Mouse (Mus musculus): ENCODE data around the gene B3gnt9.
A peak's percentile ranks its signal among the peaks of the same experiment; 100 is the strongest.
"Not testable (repeated sequence)": the region's sequence is repeated elsewhere in the genome, so short reads cannot be mapped to it uniquely, and the experiment has no call there.

The B3gnt9 gene

DNA sequence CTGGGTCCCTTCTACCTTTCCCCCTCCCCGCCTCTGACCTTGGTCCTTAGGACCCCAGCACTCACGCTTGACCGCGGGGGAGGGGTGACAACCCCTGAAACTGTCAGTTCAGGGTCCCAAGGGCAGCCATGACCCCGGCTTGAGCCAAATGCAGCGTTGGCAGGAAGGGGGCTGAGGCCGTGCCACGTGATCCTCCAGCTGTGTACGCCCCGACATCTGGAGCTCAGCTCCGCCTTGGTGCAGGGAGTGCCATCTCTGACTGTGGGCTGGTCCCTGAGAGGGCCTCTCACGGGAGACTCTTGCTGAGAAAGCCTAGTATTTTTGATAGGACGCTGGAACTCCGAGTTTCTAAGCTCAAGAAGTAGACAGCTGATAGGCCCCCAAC, at the start of gene B3gnt9:
Gene B3gnt9, minus strand, starts transcription at position 188 of the 385 bp plus-strand sequence.
- DNase-seq (ENCODE audit: low spot score in 2 of 2), result peak; percentile 84 to 87

DNA sequence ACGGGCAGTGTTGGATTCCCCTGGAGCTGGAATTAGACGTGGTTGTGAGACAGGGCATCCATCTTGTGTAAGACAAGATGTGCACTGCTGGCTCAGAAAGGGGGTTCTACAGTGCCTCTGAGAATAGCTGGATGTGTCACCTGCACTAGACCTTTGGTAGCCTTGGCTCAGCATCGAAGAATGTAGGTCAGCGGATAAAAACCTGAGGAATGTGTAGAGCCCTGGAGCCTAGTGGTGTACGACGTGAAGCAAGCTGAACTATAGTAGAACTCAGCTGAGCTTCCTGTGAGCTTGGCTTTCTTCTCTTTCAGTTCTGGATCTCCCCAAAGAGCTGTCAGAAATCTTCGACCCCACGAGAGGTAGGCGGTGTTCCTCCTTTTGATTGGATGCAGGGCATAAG, 48.9 kb upstream of the B3gnt9 start:
- no peak for DNase-seq (ENCODE audit: low spot score in 2 of 2)

DNA sequence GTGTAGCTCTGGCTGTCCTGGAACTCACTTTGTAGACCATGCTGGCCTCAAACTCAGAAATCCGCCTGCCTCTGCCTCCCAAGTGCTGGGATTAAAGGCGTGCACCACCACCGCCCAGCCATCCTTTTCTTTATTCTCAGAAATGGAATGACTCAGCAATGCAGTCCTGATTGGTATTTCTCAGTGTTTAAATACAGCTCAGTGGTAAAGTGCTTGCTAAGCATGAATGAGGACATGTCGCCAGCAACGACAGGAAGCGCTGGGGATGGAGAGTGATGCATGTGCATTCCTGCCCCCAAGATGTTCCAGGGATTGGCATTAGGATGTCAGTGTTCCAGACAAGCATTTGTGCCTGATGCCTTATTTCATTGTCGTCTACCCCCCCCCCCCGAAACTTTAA, 48.4 kb upstream of the B3gnt9 start:
- DNase-seq (ENCODE audit: low spot score in 2 of 2), result no peak

DNA sequence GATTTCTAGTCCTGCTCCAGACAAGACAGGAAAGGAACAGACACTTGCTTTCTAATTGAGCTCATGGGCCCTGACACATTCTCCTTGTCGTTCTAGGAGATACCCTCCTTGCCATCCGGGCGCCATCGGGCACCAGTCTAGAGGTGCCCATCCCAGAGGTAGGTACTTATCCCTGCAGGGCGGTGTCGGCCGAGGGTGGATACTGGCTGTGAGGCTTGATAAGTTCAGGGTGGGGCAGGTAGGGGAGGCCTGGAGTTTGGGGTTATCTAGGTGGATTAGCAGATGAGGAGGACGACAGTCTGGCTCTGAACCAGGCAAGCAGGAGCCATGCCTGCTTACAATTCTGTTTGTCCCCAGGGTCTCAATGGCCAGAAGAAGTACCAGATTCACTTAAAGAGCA, 45.0 kb upstream of the B3gnt9 start:
- no peak for DNase-seq (ENCODE audit: low spot score in 2 of 2)

DNA sequence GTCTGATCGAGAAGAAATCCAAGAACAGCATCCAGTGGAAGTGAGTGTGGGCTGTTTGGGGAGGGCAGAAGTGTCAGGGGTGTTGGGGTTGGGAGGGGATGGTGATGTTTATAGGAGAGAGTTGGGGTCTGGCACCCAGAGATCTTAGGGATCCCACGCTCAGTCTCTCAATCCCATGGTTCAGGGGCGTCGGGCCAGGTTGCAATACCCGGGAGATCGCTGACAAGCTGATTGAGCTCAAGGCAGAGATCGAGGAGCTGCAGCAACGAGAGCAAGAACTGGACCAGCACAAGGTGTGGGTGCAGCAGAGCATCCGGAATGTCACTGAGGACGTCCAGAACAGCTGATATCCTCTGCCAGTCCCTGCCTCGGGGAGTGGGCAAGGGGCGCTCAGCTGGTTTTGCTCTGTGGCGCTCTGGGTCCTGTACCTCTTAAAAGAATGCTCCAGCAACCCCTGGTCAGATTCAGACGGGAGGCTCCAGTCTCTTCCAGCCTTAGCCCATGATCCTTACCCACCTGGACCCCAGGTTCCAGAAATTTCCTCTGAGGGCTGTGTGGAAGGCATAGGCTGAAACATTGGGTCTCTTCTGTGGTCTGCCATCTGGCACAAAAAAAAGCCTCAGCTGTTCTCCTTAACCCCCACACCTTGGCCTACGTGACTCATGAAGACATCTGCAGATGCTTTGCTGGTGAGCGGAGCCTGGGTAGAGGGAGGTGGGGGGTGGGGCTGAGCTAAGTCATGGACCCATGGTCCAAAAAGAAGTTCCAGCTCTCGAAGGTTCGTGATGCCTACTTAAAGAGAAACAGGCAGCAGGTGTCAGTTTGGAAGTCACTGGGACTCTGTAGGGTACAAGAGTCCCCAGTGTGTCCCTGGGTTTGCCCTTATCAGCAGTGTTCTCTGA, 43.6 kb upstream of the B3gnt9 start:
- DNase-seq (ENCODE audit: low spot score in 2 of 2), result no peak

DNA sequence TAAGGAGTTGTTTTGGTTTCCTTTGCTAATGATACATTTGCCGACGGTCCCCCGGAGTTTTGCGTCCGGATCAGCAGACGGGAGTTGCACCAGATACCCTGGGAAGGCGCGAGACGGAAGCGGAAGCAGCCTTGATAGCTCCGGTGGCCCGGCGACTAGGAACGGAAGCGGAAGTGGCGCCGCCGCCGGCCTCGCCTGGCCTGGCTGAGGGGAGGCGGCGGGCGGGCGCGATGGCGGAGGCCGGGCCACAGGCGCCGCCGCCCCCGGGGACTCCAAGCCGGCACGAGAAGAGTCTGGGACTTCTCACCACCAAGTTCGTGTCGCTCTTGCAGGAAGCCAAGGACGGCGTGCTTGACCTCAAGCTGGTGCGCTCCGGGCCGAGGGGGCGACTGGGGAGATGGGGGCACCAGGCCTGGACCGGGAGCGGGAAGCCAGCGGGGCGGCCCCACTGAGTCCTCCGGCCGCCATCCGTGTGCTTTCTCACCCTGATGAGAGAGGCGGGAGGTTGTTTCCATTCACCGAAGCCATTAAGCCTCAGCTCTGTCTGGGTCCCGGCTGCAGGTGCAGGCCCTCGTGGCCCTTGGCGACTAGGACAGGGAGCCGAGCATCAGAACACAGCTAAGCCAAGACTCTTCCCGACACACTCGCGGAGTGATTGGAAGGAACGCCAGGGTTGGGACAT, 42.7 kb upstream of the B3gnt9 start, which contains the start of gene E2f4:
Gene E2f4, plus strand, starts transcription at position 153 of the 682 bp plus-strand sequence.
- peak; percentile 86 to 91 for DNase-seq (ENCODE audit: low spot score in 2 of 2)

DNA sequence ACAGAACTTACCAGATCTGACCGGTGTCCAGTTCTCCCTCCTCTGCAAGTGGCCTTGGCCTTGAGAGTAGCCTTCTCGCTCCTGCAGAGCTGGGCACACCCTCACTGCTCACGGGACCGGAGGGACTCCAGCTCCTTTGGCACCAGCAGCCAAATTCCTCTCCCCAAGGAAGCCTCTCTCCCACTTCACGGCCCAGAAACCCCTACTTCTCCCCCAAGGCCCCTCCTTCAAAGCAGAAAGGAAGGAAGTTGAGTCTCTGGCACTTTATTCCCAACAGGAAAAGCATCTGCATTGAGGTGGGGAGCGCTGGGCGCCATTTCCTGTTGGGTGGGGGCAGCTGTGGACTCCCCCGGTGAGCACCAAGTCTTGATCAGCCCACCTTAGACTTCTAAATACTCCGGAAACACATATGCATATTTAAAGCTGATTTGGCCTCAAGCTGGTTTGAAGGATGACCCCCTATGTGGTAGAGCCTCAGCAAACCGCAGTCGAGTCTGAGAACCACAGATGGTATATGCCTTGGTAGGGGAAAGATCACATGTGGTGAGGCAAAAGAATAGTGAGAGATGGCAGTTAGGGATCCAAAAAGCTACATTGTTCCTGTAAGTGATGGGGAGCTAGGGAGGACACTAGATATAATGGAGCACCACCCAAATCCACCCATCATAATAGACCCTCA, 41.1 kb upstream of the B3gnt9 start, which contains the start of gene Exoc3l:
Gene Exoc3l, minus strand, starts transcription at position 207 of the 679 bp plus-strand sequence.
- DNase-seq (ENCODE audit: low spot score in 2 of 2), result peak in 1 of 2 experiments; percentile 40

DNA sequence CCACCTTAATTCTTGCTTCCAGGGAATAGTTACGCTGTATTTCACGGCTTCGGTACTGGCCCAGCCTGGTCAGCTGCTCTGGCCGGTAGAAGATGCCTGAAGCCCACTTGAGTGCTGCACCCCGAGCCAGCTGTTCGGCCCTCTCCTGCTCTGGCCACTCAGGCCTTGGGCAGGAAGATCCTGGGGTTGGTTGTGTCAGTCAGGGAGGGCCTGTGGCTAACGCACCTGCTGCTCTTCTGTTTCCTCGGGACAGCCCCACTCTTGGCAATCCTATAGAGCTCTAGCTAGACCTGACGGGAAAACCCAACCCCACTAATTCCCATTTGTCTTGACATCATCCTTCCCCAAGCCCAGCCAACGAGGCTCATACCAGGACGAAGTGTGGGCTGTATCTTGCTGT, 40.3 kb upstream of the B3gnt9 start:
- no peak for DNase-seq (ENCODE audit: low spot score in 2 of 2)

DNA sequence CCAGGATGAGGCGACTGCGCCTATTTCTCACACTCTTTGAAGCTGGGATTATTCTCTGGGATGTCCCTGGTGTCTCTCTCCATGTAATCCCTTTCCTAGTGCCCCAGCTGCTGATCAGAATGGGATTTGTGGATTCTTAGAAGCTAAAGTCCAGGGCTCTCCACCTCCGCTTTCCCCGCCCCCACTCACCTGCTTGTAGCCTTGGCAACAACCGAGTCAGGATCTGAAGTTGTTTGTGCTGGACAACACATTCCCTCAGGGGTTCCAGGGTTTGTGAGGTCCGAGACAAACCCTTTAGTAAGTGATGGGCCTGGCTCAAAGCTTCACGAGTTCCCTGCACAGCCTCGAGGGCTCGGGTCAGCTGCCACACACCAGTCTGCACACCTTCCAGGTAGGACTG, 39.8 kb upstream of the B3gnt9 start:
- DNase-seq (ENCODE audit: low spot score in 2 of 2), result no peak

DNA sequence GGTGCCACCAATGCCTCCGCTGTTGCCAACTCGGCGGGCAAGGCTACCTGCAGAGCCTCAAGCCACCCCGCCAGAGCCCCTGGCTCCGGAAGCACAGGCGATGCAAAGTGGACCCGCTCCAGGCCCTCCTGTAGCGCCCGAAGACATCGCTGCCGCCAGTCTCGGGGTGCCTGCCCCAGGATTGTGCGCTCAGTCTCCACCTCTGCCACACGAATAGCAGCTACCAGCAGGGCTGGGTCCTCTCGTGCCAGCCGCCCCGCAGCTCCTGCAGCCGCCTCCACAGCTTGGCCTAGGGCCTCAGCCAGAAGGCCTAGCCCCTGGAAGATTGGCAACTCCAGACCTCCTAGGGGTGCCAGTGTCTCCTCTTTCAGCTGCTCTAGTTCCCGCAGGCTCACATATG, 38.5 kb upstream of the B3gnt9 start:
- peak in 1 of 2 experiments; percentile 17 for DNase-seq (ENCODE audit: low spot score in 2 of 2)

DNA sequence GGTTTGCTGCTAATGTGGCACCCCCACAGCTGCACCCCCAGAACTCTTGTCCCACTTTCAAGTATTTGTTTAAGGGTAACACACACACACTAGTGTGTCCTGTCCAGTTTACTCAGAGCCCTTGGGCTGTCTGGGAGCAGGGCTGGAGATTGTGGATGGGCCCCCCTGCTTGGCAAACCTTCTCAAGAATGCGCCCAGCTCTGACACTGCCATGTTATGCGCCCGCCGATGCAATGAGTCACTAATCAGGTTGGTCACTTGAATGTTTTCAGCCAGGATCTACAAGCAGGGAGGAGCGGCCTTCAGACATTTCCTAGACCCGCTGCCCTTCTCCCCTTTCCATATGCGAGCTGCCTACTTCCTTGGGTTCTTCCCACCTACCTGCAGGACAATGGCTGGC, 37.5 kb upstream of the B3gnt9 start:
- DNase-seq (ENCODE audit: low spot score in 2 of 2), result peak in 1 of 2 experiments; percentile 16

DNA sequence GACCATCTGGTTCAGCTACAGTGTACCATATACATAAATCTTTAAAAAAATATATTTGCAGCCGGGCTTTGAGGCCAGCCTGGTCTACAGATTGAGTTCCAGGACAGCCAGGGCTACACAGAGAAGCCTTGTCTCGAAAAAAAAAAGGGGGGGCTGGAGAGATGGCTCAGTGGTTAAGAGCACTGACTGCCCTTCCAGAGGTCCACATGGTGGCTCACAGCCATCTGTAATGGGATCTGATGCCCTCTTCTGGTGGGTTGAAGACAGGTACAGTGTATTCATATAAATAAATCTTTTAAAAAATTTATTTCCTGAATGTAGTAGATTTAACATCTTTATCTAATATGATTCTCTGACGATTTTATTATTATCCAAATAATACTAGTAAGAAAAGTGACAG, 36.8 kb upstream of the B3gnt9 start:
- not testable (repeated sequence) for DNase-seq (ENCODE audit: low spot score in 2 of 2)

DNA sequence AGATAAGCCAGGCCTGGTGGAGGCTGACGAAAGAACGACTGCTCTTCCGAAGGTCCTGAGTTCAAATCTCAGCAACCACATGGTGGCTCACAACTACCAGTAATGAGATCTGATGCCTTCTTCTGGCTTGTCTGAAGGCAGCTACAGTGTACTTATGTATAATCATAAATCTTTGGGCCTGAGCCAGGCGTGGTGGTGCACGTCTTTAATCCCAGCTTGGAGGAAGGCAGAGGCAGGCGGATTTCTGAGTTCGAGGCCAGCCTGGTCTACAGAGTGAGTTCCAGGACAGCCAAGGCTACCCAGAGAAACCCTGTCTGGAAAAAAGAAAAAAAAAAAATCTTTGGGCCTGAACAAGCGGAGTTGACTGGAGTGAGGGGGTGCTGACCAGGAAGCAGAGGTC, 36.4 kb upstream of the B3gnt9 start:
- not testable (repeated sequence) for DNase-seq (ENCODE audit: low spot score in 2 of 2)

DNA sequence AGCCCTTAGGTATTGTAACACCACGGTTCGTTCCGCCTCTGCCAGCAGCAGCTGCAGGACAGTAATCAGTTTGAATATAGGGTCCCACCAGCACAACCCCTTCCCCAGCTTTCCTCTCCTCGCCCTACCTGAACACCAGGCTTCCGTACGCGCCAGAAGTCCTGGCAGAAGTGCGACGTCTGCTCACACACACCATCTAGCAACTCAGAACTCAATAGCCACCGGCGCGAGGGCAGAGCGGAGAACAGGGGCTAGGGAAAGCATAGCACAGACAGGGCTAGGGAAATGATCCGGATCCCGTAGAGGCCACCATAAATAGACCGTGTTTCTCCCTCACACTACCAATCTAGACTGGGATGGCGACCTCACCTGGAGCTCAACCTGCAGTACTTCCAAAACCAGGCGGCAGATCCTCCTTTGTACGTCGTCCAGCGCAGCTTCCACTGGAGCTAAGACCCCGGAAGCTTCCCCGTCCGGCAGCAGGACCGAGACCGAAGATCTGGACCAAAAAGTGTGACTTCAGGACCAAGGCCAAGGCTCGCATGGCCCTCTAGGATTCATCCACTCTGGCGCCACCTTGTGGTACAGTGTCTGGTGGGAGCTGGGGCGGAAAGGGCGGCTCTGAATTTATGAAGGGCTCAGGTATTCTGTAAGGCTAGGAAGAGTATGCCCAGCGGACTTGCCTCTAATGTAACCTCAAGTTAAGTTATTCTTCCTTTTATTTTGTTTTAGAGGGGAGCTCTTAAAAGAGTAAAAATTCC, 35.8 kb upstream of the B3gnt9 start:
- DNase-seq (ENCODE audit: low spot score in 2 of 2), result peak; percentile 81 to 96

DNA sequence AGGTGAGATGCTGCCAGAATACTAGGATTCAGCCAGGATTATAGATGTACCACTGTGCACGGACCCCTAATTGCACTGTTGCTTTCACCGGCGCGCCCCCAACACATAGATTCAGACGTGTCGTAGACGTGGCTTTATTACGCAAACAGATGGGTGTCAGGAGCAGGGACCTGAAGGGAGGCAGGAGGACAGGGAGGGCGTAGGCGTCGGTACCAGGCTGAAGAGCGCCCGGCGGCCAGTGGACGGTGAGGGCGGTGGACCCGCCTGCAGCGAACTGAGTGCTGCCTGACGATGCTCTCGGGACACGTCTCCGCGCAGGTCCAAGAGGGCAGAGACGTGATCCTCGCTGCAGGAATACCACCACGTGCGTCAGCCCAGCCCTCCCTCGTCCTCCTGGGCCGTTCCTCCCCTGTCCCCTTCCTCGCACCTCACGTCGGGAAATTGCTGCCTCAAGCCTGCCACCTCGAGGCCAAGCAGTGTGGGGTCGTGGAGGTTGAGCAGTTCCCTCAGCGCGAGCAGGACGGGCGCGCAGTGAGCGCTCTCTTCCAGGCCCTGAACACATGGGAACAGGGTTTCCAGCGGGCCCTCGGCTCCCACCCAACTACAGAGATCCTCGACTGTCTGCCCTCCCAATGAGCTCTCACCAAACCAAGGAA, 35.0 kb upstream of the B3gnt9 start, which contains the start of gene 4931428F04Rik:
Gene 4931428F04Rik, minus strand, starts transcription at position 60 of the 656 bp plus-strand sequence.
- DNase-seq (ENCODE audit: low spot score in 2 of 2), result peak in 1 of 2 experiments; percentile 45

DNA sequence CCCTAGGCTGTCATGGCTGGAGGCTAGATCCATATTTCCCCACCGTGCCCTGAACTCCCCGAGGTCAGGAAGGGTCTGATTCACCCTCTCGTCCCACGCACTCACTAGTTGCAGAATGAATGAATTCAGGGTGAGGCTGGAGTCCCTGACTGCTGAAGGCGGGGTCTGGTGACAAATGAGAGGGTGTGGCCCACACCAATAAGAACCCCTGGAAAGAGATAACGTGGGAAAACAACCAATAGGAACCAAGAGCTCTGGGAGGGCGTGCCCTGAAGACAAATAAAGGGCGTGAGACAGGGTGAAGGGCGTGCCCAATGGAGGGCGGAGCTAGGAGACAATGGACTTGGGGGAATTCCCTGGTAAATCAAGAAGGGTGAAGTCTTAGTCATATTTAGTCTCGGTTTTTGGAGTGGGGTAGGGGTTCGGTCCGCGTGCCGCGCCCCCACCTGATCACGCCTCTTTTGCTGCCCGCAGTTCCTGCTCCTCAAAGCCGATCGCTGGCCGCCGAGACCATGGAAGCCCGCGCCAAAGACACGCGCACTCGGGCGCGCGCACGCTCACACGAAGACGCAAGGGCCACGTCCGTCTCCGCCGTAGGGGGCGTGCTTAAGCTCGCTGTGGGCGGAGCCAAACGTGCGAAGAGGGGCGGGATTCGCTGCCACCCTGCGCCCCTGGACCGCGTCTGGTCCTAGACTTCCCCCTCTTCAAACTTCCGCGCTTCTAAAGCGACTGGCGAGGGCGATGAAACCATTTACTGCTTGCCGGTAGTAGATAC, 34.2 kb upstream of the B3gnt9 start:
- peak; percentile 89 to 92 for DNase-seq (ENCODE audit: low spot score in 2 of 2)

DNA sequence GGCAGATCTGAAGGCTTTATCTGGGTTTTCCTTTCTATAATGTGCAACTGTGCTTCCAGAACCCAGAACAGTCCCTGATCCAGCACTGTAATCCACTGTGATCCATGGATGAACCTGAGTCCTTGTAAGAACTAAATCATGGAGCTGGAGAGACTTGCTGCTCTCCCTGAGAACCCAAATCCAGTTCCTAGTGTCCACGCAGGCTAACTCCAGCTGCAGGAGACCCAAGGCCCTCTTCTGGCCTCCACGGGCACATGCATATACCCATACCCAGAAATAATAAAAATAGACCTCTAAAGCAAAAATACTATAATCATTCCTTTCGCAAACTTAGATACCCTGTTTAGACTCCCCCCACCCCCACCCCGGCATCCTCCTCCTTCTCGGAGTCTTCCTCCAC, 33.3 kb upstream of the B3gnt9 start:
- DNase-seq (ENCODE audit: low spot score in 2 of 2), result no peak

DNA sequence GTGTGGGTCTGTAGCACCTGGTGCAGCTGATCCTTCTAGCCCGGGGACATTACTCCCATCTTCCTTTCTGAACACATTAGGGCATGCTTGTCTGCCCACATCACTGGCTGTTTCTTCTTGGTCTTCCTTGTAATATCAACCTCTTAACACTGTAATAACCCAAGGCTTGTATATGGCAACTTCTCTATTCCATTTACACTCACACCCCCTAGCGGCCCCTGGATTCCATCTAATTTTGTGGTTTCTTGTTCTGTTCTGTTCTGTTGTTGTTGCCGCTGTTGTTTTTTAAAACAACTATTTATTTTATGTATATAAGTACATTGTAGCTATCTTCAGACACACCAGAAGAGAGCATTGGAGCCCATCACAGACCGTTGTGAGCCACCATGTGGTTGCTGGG, 32.0 kb upstream of the B3gnt9 start:
- no peak for DNase-seq (ENCODE audit: low spot score in 2 of 2)

DNA sequence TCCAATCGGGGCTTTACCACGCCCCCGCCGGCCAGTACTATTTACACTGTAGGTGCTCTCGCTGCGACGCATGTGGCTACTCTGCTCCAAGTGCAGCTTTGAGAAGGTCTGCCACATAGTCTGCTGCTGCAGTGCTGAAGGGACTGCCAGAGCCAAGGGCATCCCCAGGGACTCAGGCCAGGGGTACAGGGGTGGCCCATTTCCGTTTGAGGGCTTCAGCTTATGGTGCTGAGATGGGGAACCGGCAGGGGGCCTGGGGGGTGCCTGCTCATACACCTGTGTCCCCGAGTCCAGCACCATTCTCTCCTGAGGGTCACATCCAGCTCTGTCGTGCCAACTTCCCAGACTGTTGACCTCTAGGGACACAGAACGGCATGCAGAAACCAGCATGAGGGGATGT, 30.6 kb upstream of the B3gnt9 start:
- peak in 1 of 2 experiments; percentile 16 for DNase-seq (ENCODE audit: low spot score in 2 of 2)

DNA sequence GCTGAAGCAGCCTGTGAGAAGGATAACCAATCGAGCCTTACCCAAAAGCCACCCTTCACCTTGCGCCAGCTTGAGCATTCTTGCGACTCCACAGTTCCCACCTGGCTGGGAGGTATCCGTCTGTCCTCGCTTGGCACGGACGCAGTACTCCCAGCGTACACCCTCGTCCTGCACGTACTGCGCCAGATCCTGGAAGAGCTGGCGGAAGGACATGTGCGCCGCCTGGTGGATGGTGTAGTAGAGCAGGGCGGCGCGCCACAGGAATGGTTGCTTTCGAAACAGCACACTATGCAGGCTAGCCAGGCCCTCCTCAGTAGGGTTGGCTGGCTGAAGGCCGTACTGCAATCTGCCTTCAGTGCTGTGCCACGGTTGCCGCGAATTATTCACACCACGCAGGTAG, 28.1 kb upstream of the B3gnt9 start:
- peak in 1 of 2 experiments; percentile 35 for DNase-seq (ENCODE audit: low spot score in 2 of 2)
